Mouse (Mus musculus) midbrain, embryonic 11.5 days (tissue): ENCODE measurements at regions not wholly inside any gene's neighbourhood (a gene's known extent, or its start where the extent isn't known, plus 50 kb on each side); places are given as distances from the start of the nearest gene placed in this dataset.

Experiments
- ATAC-seq: fragments of 200-750 bp; cut with Nextera tagmentation; 2 replicates; pipeline ENCODE4 v1.8.0; 2017; ENCODE audit warnings: moderate TSS enrichment, moderate library complexity; ENCODE audit not compliant: low FRiP score
- DNase-seq: peaks from one replicate; pipeline ENCODE4 v3.0.0; 2015; ENCODE audit warnings: low spot score; ENCODE audit errors: missing footprints
- H3K27ac ChIP-seq: fragments of 300-500 bp; sonication (generic); 2 replicates; pipeline ENCODE4 v1.5.1; 2014; ENCODE audit warnings: low read depth, low read length
- H3K27me3 ChIP-seq: fragments of 300-500 bp; sonication (generic); 2 replicates; pipeline ENCODE4 v1.6.1; 2014; ENCODE audit warnings: mild to moderate bottlenecking, low read length, moderate library complexity, mixed read lengths; ENCODE audit not compliant: control insufficient read depth, insufficient read depth
- H3K36me3 ChIP-seq: fragments of 300-500 bp; sonication (generic); 2 replicates; pipeline ENCODE4 v1.6.1; 2014; ENCODE audit warnings: mild to moderate bottlenecking, low read length, moderate library complexity, mixed read lengths; ENCODE audit not compliant: control insufficient read depth, insufficient read depth
- H3K4me1 ChIP-seq: fragments of 300-500 bp; sonication (generic); 2 replicates; pipeline ENCODE4 v1.6.1; 2014; ENCODE audit warnings: low read length; ENCODE audit not compliant: control insufficient read depth, insufficient read depth
- H3K4me2 ChIP-seq: fragments of 300-500 bp; sonication (generic); 2 replicates; pipeline ENCODE4 v1.6.1; 2014; ENCODE audit warnings: mild to moderate bottlenecking, moderate library complexity
- H3K4me3 ChIP-seq: fragments of 300-500 bp; sonication (generic); 2 replicates; pipeline ENCODE4 v1.5.1; 2014; ENCODE audit warnings: low read depth, low read length
- H3K9ac ChIP-seq: fragments of 300-500 bp; sonication (generic); 2 replicates; pipeline ENCODE4 v1.6.1; 2014; ENCODE audit warnings: low read length
- H3K9me3 ChIP-seq: fragments of 300-500 bp; sonication (generic); 2 replicates; pipeline ENCODE4 v1.6.1; 2016; ENCODE audit warnings: low read length; ENCODE audit not compliant: control insufficient read depth
- WGBS: fragments of 180-500 bp; shearing (Covaris S2); extraction: QIAGEN DNeasy Blood & Tissue Kit; methylation state at CpG from one replicate; pipeline ENCODE4 v1.1.7; 2014; 5-methylcytosine and 5-hydroxymethylcytosine counted together

GRCm38 (mm10) chr10:118501571-118501970 lies 60.7 kb downstream of the Ifng start:
- WGBS = 86% methylated on average over 3 of the region's 3 CpGs
- no peak overlapping the region for H3K9ac ChIP-seq
- no peaks in the 10 kb centered on the region for H3K36me3 ChIP-seq
- H3K9me3 ChIP-seq = no peaks in the 10 kb centered on the region
- peaks cover 4% of the 10 kb centered on the region; the same call in 1 of the 2 replicates for H3K4me1 ChIP-seq
- no peak overlapping the region for H3K4me3 ChIP-seq
- H3K27ac ChIP-seq = no peak overlapping the region
- no peak for ATAC-seq
- no peaks in the 10 kb centered on the region for H3K27me3 ChIP-seq
- no peak overlapping the region for H3K4me2 ChIP-seq
- DNase-seq = no peak

GRCm38 (mm10) chr10:118504811-118505210 lies 64.0 kb downstream of the Ifng start:
- Histone ChIP-seq H3K4me2 (no peak overlapping the region), H3K4me1 (peaks cover 4% of the 10 kb centered on the region; the same call in 1 of the 2 replicates), H3K9me3 (no peaks in the 10 kb centered on the region), H3K36me3 (no peaks in the 10 kb centered on the region), H3K4me3 (no peak overlapping the region), H3K27ac (no peak overlapping the region), H3K27me3 (no peaks in the 10 kb centered on the region), H3K9ac (no peak overlapping the region)
- 67% methylated on average over 4 of the region's 4 CpGs for WGBS
- ATAC-seq (no peak), DNase-seq (no peak)

- WGBS = 57% methylated on average over 4 of the region's 4 CpGs
- no peaks in the 10 kb centered on the region for H3K9me3 ChIP-seq
- no peaks in the 10 kb centered on the region for H3K27me3 ChIP-seq
- ATAC-seq (peak; percentile 88), DNase-seq (no peak)
- no peak overlapping the region for H3K27ac ChIP-seq
- H3K4me3 ChIP-seq = no peak overlapping the region
- no peak overlapping the region for H3K4me2 ChIP-seq
- H3K9ac ChIP-seq = no peak overlapping the region
- no peaks in the 10 kb centered on the region for H3K36me3 ChIP-seq
- peaks cover 4% of the 10 kb centered on the region; the same call in 1 of the 2 replicates for H3K4me1 ChIP-seq
These were observed 65.3 kb downstream of the Ifng start for GRCm38 (mm10) chr10:118506154-118506553.

- no peak overlapping the region for H3K4me2 ChIP-seq
- no peaks in the 10 kb centered on the region for H3K9me3 ChIP-seq
- DNase-seq (no peak), ATAC-seq (no peak)
- no peaks in the 10 kb centered on the region for H3K36me3 ChIP-seq
- H3K27ac ChIP-seq = no peak overlapping the region
- H3K4me1 ChIP-seq = peaks cover 4% of the 10 kb centered on the region; the same call in 1 of the 2 replicates
- no peak overlapping the region for H3K9ac ChIP-seq
- H3K27me3 ChIP-seq = no peaks in the 10 kb centered on the region
- no peak overlapping the region for H3K4me3 ChIP-seq
- WGBS = 57% methylated on average over 2 of the region's 2 CpGs
These were observed 66.8 kb downstream of the Ifng start for GRCm38 (mm10) chr10:118507630-118508029.

GRCm38 (mm10) chr10:118516839-118517238 lies 76.0 kb downstream of the Ifng start:
- H3K4me2 ChIP-seq = no peak overlapping the region
- H3K27me3 ChIP-seq = no peaks in the 10 kb centered on the region
- no peaks in the 10 kb centered on the region for H3K4me1 ChIP-seq
- H3K27ac ChIP-seq = no peak overlapping the region
- H3K4me3 ChIP-seq = no peak overlapping the region
- DNase-seq (no peak), ATAC-seq (no peak)
- no peaks in the 10 kb centered on the region for H3K9me3 ChIP-seq
- H3K36me3 ChIP-seq = no peaks in the 10 kb centered on the region
- H3K9ac ChIP-seq = no peak overlapping the region
- 96% methylated on average over 3 of the region's 3 CpGs for WGBS

- Histone ChIP-seq H3K27me3 (no peaks in the 10 kb centered on the region), H3K27ac (no peak overlapping the region), H3K9ac (no peak overlapping the region), H3K4me2 (no peak overlapping the region), H3K9me3 (no peaks in the 10 kb centered on the region), H3K4me1 (no peaks in the 10 kb centered on the region), H3K36me3 (no peaks in the 10 kb centered on the region), H3K4me3 (no peak overlapping the region)
- ATAC-seq (no peak), DNase-seq (no peak)
- whole genome bisulfite sequencing = 82% methylated on average over 2 of the region's 2 CpGs
These were observed 77.1 kb downstream of the Ifng start for GRCm38 (mm10) chr10:118517995-118518394.

GRCm38 (mm10) chr10:118545966-118546365 lies 105.1 kb downstream of the Ifng start:
- no peaks in the 10 kb centered on the region for H3K36me3 ChIP-seq
- no peaks in the 10 kb centered on the region for H3K27me3 ChIP-seq
- H3K27ac ChIP-seq = no peak overlapping the region
- H3K4me2 ChIP-seq = no peak overlapping the region
- 18% methylated on average over 1 of the region's 1 CpGs for WGBS
- ATAC-seq (no peak), DNase-seq (no peak)
- H3K9me3 ChIP-seq = no peaks in the 10 kb centered on the region
- H3K4me1 ChIP-seq = no peaks in the 10 kb centered on the region
- H3K9ac ChIP-seq = no peak overlapping the region
- no peak overlapping the region for H3K4me3 ChIP-seq

GRCm38 (mm10) chr10:118550201-118550600 lies 109.4 kb downstream of the Ifng start:
- Histone ChIP-seq H3K36me3 (no peaks in the 10 kb centered on the region), H3K4me1 (no peaks in the 10 kb centered on the region), H3K9me3 (no peaks in the 10 kb centered on the region), H3K4me3 (no peak overlapping the region), H3K27me3 (no peaks in the 10 kb centered on the region), H3K27ac (no peak overlapping the region), H3K4me2 (no peak overlapping the region), H3K9ac (no peak overlapping the region)
- no peak for ATAC-seq
- WGBS = 80% methylated on average over 4 of the region's 4 CpGs
- DNase-seq = no peak

GRCm38 (mm10) chr10:118558848-118559247 lies 118.0 kb downstream of the Ifng start:
- Histone ChIP-seq H3K36me3 (no peaks in the 10 kb centered on the region), H3K27ac (no peak overlapping the region), H3K9ac (no peak overlapping the region), H3K4me2 (no peak overlapping the region), H3K9me3 (no peaks in the 10 kb centered on the region), H3K4me1 (no peaks in the 10 kb centered on the region), H3K4me3 (no peak overlapping the region), H3K27me3 (no peaks in the 10 kb centered on the region)
- DNase-seq (no peak), ATAC-seq (no peak)
- WGBS = 74% methylated on average over 6 of the region's 6 CpGs

GRCm38 (mm10) chr10:118564041-118564440 lies 123.2 kb downstream of the Ifng start:
- no peaks in the 10 kb centered on the region for H3K36me3 ChIP-seq
- H3K9me3 ChIP-seq = no peaks in the 10 kb centered on the region
- H3K4me2 ChIP-seq = no peak overlapping the region
- ATAC-seq (no peak), DNase-seq (no peak)
- H3K4me3 ChIP-seq = no peak overlapping the region
- no peaks in the 10 kb centered on the region for H3K4me1 ChIP-seq
- no peak overlapping the region for H3K9ac ChIP-seq
- no peak overlapping the region for H3K27ac ChIP-seq
- 77% methylated on average over 8 of the region's 8 CpGs for WGBS
- H3K27me3 ChIP-seq = no peaks in the 10 kb centered on the region
